7 mouse cellular contexts compared by ENCODE assay signal in the genomic region with DNA sequence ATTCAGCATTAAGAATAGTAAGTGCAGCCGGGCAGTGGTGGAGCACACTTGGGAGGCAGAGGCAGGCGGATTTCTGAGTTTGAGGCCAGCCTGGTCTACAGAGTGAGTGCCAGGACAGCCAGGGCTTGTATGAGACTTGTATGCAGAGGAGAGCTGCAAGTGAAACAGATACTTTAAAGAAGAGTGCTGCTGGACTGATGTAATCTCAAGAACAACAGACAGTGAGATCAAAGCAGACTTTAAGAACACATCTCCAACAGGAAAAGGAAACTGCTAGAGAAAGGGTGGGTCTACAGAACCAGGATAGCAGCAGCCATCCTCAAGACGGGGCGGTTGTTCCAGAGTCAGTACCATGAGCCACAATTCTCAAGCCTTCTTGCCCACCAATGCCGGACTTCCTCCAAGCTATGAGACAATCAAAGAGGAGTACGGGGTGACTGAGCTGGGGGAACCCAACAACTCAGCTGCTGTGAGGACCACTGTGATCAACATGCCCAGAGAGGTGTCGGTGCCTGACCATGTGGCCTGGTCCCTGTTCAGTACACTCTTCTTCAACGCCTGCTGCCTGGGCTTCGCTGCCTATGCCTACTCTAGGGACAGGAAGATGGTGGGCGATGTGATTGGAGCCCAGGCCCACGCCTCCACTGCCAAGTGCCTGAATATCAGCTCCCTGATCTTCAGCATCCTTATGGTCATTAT. TPM values are rescaled to one million over a fixed set of nuclear protein-coding genes. Genes with fewer than 3 reads are reported as not detected.
"Had no signal": no experiment of that assay in that cellular context is flagged by ENCODE, and none has a peak within 500 bp of the region (broad histone marks: within the 10 kb centered on the region; RNA-seq: fewer than 3 reads in every experiment).

No protein-coding gene starts in this region.

RNA-seq across cellular contexts. Expression of a gene that starts 28.7 kb away (rescaled TPM):
- polyA plus RNA-seq: intestine, embryonic 15.5 days; large intestine, adult 2 months; limb, embryonic 13.5 days; liver, adult 2 months; neural tube, embryonic 11.5 days; stomach, embryonic 14.5 days; urinary bladder, adult 2 months had no signal
